Mouse (Mus musculus) midbrain, embryonic 11.5 days (tissue): Measurements from ENCODE around the gene Ubqln2. TPM values are rescaled to one million over a fixed set of nuclear protein-coding genes. Genes with fewer than 3 reads are reported as not detected.

Experiments used
- ATAC-seq: fragments of 200-750 bp; cut with Nextera tagmentation; 2 replicates; pipeline ENCODE4 v1.8.0; 2017; ENCODE audit warnings: moderate TSS enrichment, moderate library complexity; ENCODE audit not compliant: low FRiP score
- DNase-seq: peaks from one replicate; pipeline ENCODE4 v3.0.0; 2015; ENCODE audit warnings: low spot score; ENCODE audit errors: missing footprints
- H3K27ac ChIP-seq: fragments of 300-500 bp; sonication (generic); 2 replicates; pipeline ENCODE4 v1.5.1; 2014; ENCODE audit warnings: low read depth, low read length
- H3K27me3 ChIP-seq: fragments of 300-500 bp; sonication (generic); 2 replicates; pipeline ENCODE4 v1.6.1; 2014; ENCODE audit warnings: mild to moderate bottlenecking, low read length, moderate library complexity, mixed read lengths; ENCODE audit not compliant: control insufficient read depth, insufficient read depth
- H3K36me3 ChIP-seq: fragments of 300-500 bp; sonication (generic); 2 replicates; pipeline ENCODE4 v1.6.1; 2014; ENCODE audit warnings: mild to moderate bottlenecking, low read length, moderate library complexity, mixed read lengths; ENCODE audit not compliant: control insufficient read depth, insufficient read depth
- H3K4me1 ChIP-seq: fragments of 300-500 bp; sonication (generic); 2 replicates; pipeline ENCODE4 v1.6.1; 2014; ENCODE audit warnings: low read length; ENCODE audit not compliant: control insufficient read depth, insufficient read depth
- H3K4me2 ChIP-seq: fragments of 300-500 bp; sonication (generic); 2 replicates; pipeline ENCODE4 v1.6.1; 2014; ENCODE audit warnings: mild to moderate bottlenecking, moderate library complexity
- H3K4me3 ChIP-seq: fragments of 300-500 bp; sonication (generic); 2 replicates; pipeline ENCODE4 v1.5.1; 2014; ENCODE audit warnings: low read depth, low read length
- H3K9ac ChIP-seq: fragments of 300-500 bp; sonication (generic); 2 replicates; pipeline ENCODE4 v1.6.1; 2014; ENCODE audit warnings: low read length
- H3K9me3 ChIP-seq: fragments of 300-500 bp; sonication (generic); 2 replicates; pipeline ENCODE4 v1.6.1; 2016; ENCODE audit warnings: low read length; ENCODE audit not compliant: control insufficient read depth
- WGBS: fragments of 180-500 bp; shearing (Covaris S2); extraction: QIAGEN DNeasy Blood & Tissue Kit; methylation state at CpG from one replicate; pipeline ENCODE4 v1.1.7; 2014; 5-methylcytosine and 5-hydroxymethylcytosine counted together
- polyA plus RNA-seq: library from polyadenylated mRNA; unstranded; fragments of >200 nt; fragmentation: Nextera tagmentation; extraction: Ambion mirVana; gene quantifications from 2 replicates; pipeline ENCODE4 v1.2.1, GENCODE M21; 2014

The Ubqln2 gene
- polyA plus RNA-seq = 61.0 and 63.8 TPM in 2 replicates

- peak within 1 kb of the TSS; percentile 67 for H3K4me3 ChIP-seq
- H3K36me3 ChIP-seq = no peaks in the 10 kb centered on the region
- DNase-seq (peak; percentile 95), ATAC-seq (peak; percentile 95)
- H3K4me2 ChIP-seq = peak within 1 kb of the TSS; percentile 66
- H3K9ac ChIP-seq = peak within 1 kb of the TSS; percentile 91
- peak within 1 kb of the TSS; percentile 93 for H3K27ac ChIP-seq
- no peaks in the 10 kb centered on the region for H3K9me3 ChIP-seq
- peaks cover 4% of the 10 kb centered on the region; the same call in 1 of the 2 replicates for H3K4me1 ChIP-seq
- WGBS = 22% methylated on average over 59 of the region's 76 CpGs
- H3K27me3 ChIP-seq = no peaks in the 10 kb centered on the region
Observed at GRCm38 (mm10) chrX:153497688-153498516, at the start of gene Ubqln2. Gene Ubqln2 (plus strand): TSS chrX:153498227.

GRCm38 (mm10) chrX:153451946-153452345, 46.1 kb upstream of the Ubqln2 start:
- H3K36me3 ChIP-seq = no peaks in the 10 kb centered on the region
- 72% methylated on average over 5 of the region's 5 CpGs for WGBS
- DNase-seq (no peak), ATAC-seq (no peak)
- no peak overlapping the region for H3K27ac ChIP-seq
- H3K4me1 ChIP-seq = no peaks in the 10 kb centered on the region
- H3K4me3 ChIP-seq = no peak overlapping the region
- no peak overlapping the region for H3K9ac ChIP-seq
- H3K27me3 ChIP-seq = no peaks in the 10 kb centered on the region
- H3K9me3 ChIP-seq = no peaks in the 10 kb centered on the region
- H3K4me2 ChIP-seq = no peak overlapping the region

GRCm38 (mm10) chrX:153476760-153477248, 21.2 kb upstream of the Ubqln2 start:
- H3K9me3 ChIP-seq = no peaks in the 10 kb centered on the region
- ATAC-seq (peak; percentile 82), DNase-seq (no peak)
- no peak overlapping the region for H3K4me3 ChIP-seq
- H3K4me1 ChIP-seq = no peaks in the 10 kb centered on the region
- no peaks in the 10 kb centered on the region for H3K36me3 ChIP-seq
- 32% methylated on average over 8 of the region's 8 CpGs for WGBS
- no peak overlapping the region for H3K9ac ChIP-seq
- peak overlapping the region; percentile 17; the same call in 1 of the 2 replicates for H3K4me2 ChIP-seq
- H3K27me3 ChIP-seq = no peaks in the 10 kb centered on the region
- H3K27ac ChIP-seq = peak overlapping the region; percentile 69

- Histone ChIP-seq H3K9me3 (no peaks in the 10 kb centered on the region), H3K27me3 (no peaks in the 10 kb centered on the region), H3K4me1 (no peaks in the 10 kb centered on the region), H3K27ac (no peak overlapping the region), H3K4me2 (no peak overlapping the region), H3K9ac (no peak overlapping the region), H3K4me3 (no peak overlapping the region), H3K36me3 (no peaks in the 10 kb centered on the region)
- ATAC-seq (no peak), DNase-seq (no peak)
- WGBS = 80% methylated on average over 3 of the region's 3 CpGs
Observed at GRCm38 (mm10) chrX:153492326-153492725, 5.7 kb upstream of the Ubqln2 start.

- Histone ChIP-seq H3K9me3 (no peaks in the 10 kb centered on the region), H3K27ac (peak overlapping the region; percentile 93), H3K4me1 (peaks cover 4% of the 10 kb centered on the region; the same call in 1 of the 2 replicates), H3K4me3 (peak overlapping the region; percentile 67), H3K36me3 (no peaks in the 10 kb centered on the region), H3K9ac (peak overlapping the region; percentile 91), H3K4me2 (peak overlapping the region; percentile 66), H3K27me3 (no peaks in the 10 kb centered on the region)
- ATAC-seq (0 out of 2 replicates have a peak, but pooled peaks have one; percentile 2), DNase-seq (peak; percentile 88)
- 15% methylated on average over 30 of the region's 30 CpGs for WGBS
Observed at GRCm38 (mm10) chrX:153498665-153499293, 752 bp downstream of the Ubqln2 start.

GRCm38 (mm10) chrX:153499294-153500046, 1.4 kb downstream of the Ubqln2 start:
- Histone ChIP-seq H3K9ac (peak overlapping the region; percentile 91), H3K9me3 (no peaks in the 10 kb centered on the region), H3K4me3 (peak overlapping the region; percentile 67), H3K27ac (peak overlapping the region; percentile 93), H3K4me1 (peaks cover 4% of the 10 kb centered on the region; the same call in 1 of the 2 replicates), H3K27me3 (no peaks in the 10 kb centered on the region), H3K4me2 (peak overlapping the region; percentile 66), H3K36me3 (no peaks in the 10 kb centered on the region)
- DNase-seq (peak; percentile 90), ATAC-seq (no peak)
- 25% methylated on average over 32 of the region's 32 CpGs for whole genome bisulfite sequencing

GRCm38 (mm10) chrX:153500047-153500345, 2.0 kb downstream of the Ubqln2 start:
- peak overlapping the region; percentile 67 for H3K4me3 ChIP-seq
- H3K4me2 ChIP-seq = peak overlapping the region; percentile 66
- DNase-seq (peak; percentile 86), ATAC-seq (no peak)
- H3K36me3 ChIP-seq = no peaks in the 10 kb centered on the region
- no peaks in the 10 kb centered on the region for H3K9me3 ChIP-seq
- WGBS = 29% methylated on average over 12 of the region's 12 CpGs
- H3K27me3 ChIP-seq = no peaks in the 10 kb centered on the region
- peak overlapping the region; percentile 91 for H3K9ac ChIP-seq
- peak overlapping the region; percentile 93 for H3K27ac ChIP-seq
- H3K4me1 ChIP-seq = peaks cover 4% of the 10 kb centered on the region; the same call in 1 of the 2 replicates

- Histone ChIP-seq H3K4me3 (no peak overlapping the region), H3K9ac (no peak overlapping the region), H3K4me2 (no peak overlapping the region), H3K27me3 (no peaks in the 10 kb centered on the region), H3K36me3 (no peaks in the 10 kb centered on the region), H3K4me1 (peaks cover 4% of the 10 kb centered on the region; the same call in 1 of the 2 replicates), H3K27ac (no peak overlapping the region), H3K9me3 (no peaks in the 10 kb centered on the region)
- 37% methylated on average over 9 of the region's 9 CpGs for WGBS
- peak; percentile 30; the same call in 1 of the 2 replicates for ATAC-seq
- DNase-seq = peak; percentile 81
Observed at GRCm38 (mm10) chrX:153505954-153506353, 7.9 kb downstream of the Ubqln2 start.
